Mouse (Mus musculus): ENCODE results near the gene Hypk.

DNA sequence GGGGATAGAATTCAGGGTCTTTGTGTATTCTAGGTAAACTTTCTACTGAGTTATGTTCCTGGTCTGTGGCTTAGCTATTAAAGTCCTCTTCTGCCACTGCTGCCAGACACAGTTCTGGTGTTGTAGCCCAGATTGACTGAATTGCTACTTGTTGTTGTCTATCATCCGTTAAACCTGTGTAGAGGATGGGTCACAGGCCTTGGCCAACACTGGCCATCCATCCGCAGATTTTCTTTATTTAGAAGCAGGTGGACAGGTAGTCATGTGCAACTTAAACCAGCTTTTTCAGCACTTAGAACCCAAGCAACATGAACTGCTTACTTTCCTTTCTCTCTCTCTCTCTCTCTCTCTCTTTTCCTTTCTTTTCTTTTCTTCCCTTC is 54.9 kb downstream of the Hypk start:
- no peak for TF ChIP-seq CTCF (IDR thresholded peaks at IDR 0.05; ENCODE audit: low read depth)
- no peak for TF ChIP-seq EP300 (IDR thresholded peaks at IDR 0.05; ENCODE audit: low read depth)

Measured in liver, embryonic 14.5 days (tissue).